Mouse (Mus musculus) midbrain, embryonic 15.5 days (tissue): ENCODE measurements around the gene Rock2. TPM values are rescaled to one million over a fixed set of nuclear protein-coding genes. Genes with fewer than 3 reads are reported as not detected.
A peak's percentile ranks its signal among the peaks of the same experiment; 100 is the strongest.

Experiments used
- ATAC-seq: fragments of 200-750 bp; cut with Nextera tagmentation; replicated peaks from 2 replicates; pipeline ENCODE4 v1.8.0; 2017; ENCODE audit warnings: moderate TSS enrichment
- H3K27ac ChIP-seq: fragments of 300-500 bp; sonication (generic); 2 replicates; pipeline ENCODE4 v1.5.1; 2015; ENCODE audit warnings: mild to moderate bottlenecking, inconsistent platforms
- H3K27me3 ChIP-seq: fragments of 300-500 bp; sonication (generic); replicated peaks from 2 replicates; pipeline ENCODE4 v1.6.1; 2015; ENCODE audit warnings: inconsistent platforms
- H3K36me3 ChIP-seq: fragments of 300-500 bp; sonication (generic); replicated peaks from 2 replicates; pipeline ENCODE4 v1.6.1; 2015; ENCODE audit warnings: inconsistent platforms
- H3K4me1 ChIP-seq: fragments of 300-500 bp; sonication (generic); 2 replicates; pipeline ENCODE4 v1.6.1; 2015; ENCODE audit warnings: inconsistent platforms
- H3K4me2 ChIP-seq: fragments of 300-500 bp; sonication (generic); 2 replicates; pipeline ENCODE4 v1.6.1; 2015; ENCODE audit warnings: inconsistent platforms, mild to moderate bottlenecking, moderate library complexity
- H3K4me3 ChIP-seq: fragments of 300-500 bp; sonication (generic); 2 replicates; pipeline ENCODE4 v1.5.1; 2015; ENCODE audit warnings: mild to moderate bottlenecking, inconsistent platforms
- H3K9ac ChIP-seq: fragments of 300-500 bp; sonication (generic); 2 replicates; pipeline ENCODE4 v1.6.1; 2015; ENCODE audit warnings: mild to moderate bottlenecking, inconsistent platforms
- H3K9me3 ChIP-seq: fragments of 300-500 bp; sonication (generic); 2 replicates; pipeline ENCODE4 v1.6.1; 2016; ENCODE audit warnings: inconsistent platforms
- WGBS: fragments of 180-500 bp; shearing (Covaris S2); methylation state at CpG from one replicate; pipeline ENCODE4 v1.1.7; 2015; ENCODE audit warnings: mixed read lengths; 5-methylcytosine and 5-hydroxymethylcytosine counted together
- polyA plus RNA-seq: library from polyadenylated mRNA; unstranded; fragments of >200 nt; fragmentation: Nextera tagmentation; extraction: Ambion mirVana; gene quantifications from 2 replicates; pipeline ENCODE4 v1.2.1, GENCODE M21; 2015

Rock2 gene
- polyA plus RNA-seq, result 14.9 and 15.6 TPM in 2 replicates

DNA sequence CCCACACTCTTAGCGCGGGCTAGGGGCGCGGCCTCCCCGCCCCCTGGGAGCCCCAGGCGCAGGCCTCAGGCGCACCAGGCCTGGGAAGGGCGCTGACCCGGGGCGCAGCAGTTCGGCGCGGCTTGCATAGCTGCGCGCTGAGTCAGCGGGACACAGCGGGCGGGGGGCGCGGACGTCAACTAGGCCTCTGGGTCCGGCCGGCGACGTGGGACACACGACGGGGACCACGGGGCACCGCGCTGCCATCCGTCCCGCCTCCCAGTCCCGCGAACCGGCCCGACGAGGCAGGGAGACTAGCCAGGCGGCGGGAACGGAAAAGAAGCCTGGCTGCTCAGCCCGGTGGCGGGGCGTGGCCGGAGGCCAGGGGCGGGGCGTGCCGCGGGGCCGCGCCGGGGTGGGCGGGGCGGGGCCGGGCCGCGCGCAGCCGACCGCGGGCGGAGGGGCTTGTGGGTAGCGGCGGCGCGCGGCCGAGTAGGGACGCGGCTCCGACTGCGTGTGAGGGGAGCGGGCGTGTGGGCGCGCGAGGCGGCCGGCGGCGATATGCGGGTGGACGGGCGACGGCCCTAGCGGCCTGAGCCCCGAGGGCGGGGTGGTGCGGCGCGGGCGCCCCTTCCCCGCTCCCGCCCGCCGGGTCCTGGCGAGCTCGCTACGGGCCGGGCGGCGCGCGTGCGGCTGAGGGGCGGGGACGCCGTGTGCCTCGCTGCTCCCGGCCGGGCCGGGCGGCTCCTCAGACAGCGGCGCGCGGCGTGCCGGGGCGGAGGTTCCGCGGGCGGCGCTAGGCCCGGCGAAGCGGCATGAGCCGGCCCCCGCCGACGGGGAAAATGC is at the start of gene Rock2:
TSS of gene Rock2 (plus strand) at position 500 of the 825 bp plus-strand sequence.
- peak within 1 kb of the TSS; percentile 72 for H3K4me3 ChIP-seq
- under 1% methylated on average over 63 of the region's 130 CpGs for WGBS

DNA sequence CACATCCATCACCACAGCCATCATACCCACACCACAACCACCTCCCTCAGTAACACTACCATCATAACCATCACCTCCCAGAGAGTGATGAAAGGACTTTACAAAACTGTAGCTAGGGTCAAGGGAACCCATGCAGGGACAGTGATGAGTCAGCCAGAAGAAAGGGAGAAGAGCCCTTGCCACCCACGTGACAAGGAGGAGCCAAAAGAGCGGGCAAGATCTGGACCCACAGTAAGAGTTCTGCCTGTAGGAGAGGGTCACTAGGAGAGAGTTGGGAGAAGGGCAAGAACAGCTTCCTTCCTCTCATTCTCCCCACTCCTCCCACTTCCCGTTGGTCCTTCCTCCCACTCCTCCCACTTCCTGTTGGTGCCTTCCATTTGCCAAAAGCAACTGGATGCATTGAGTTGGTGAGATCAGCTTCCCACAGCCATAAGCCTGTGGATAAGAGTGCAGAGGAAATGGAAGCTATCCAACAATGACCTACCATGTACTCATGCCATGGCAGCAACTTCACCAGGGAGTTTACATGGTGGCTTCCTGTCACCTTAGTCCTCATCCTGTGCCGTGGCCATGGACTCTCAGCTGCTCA is 47.4 kb upstream of the Rock2 start:
- WGBS, result 90% methylated on average over 4 of the region's 4 CpGs
- H3K9me3 ChIP-seq, result no peaks in the 10 kb centered on the region
- no peak overlapping the region for H3K9ac ChIP-seq
- H3K4me1 ChIP-seq, result no peaks in the 10 kb centered on the region; the same call in 1 of the 2 replicates
- ATAC-seq, result no peak
- H3K27ac ChIP-seq, result no peak overlapping the region
- no peak overlapping the region for H3K4me3 ChIP-seq
- no peaks in the 10 kb centered on the region for H3K27me3 ChIP-seq
- H3K36me3 ChIP-seq, result no peaks in the 10 kb centered on the region
- no peak overlapping the region for H3K4me2 ChIP-seq

More for the DNA sequence above, at the start of gene Rock2:
- ATAC-seq, result peak; percentile 94
- peak within 1 kb of the TSS; percentile 95 for H3K27ac ChIP-seq
- peaks cover 31% of the 10 kb centered on the region for H3K4me1 ChIP-seq
- peak within 1 kb of the TSS; percentile 88 for H3K4me2 ChIP-seq
- peak within 1 kb of the TSS; percentile 79 for H3K9ac ChIP-seq
- no peaks in the 10 kb centered on the region for H3K27me3 ChIP-seq
- no peaks in the 10 kb centered on the region for H3K36me3 ChIP-seq
- no peaks in the 10 kb centered on the region for H3K9me3 ChIP-seq

DNA sequence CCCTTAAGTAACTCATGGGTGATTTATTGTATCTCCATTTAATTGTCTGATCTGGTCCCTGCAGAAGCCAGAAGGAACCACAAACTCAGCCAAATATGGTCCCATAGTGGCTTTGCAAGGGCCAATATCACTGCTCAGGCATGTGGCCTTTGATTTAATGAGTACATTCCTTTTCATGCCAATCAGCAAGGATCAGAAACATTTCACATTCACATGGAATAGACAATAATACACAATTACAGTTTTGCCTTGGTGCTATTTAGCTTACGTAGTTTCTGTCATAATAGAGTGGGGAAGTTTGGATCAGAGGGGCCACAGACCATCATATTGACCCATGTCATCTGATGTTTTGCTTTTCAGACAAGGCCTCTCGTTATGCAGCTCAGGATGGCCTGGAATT is 46.2 kb upstream of the Rock2 start:
- ATAC-seq, result no peak

GRCm38 (mm10) chr12:16849821-16850220 is 44.9 kb upstream of the Rock2 start:
- Histone ChIP-seq H3K9ac (no peak overlapping the region), H3K9me3 (no peaks in the 10 kb centered on the region), H3K4me1 (no peaks in the 10 kb centered on the region; the same call in 1 of the 2 replicates), H3K27me3 (no peaks in the 10 kb centered on the region), H3K4me2 (no peak overlapping the region), H3K27ac (no peak overlapping the region), H3K36me3 (no peaks in the 10 kb centered on the region), H3K4me3 (no peak overlapping the region)
- no peak for ATAC-seq
- WGBS, result 84% methylated on average over 2 of the region's 2 CpGs

More for the DNA sequence above, 46.2 kb upstream of the Rock2 start:
- Histone ChIP-seq H3K9ac (no peak overlapping the region), H3K4me3 (no peak overlapping the region), H3K27me3 (no peaks in the 10 kb centered on the region), H3K27ac (no peak overlapping the region), H3K36me3 (no peaks in the 10 kb centered on the region), H3K9me3 (no peaks in the 10 kb centered on the region), H3K4me1 (no peaks in the 10 kb centered on the region; the same call in 1 of the 2 replicates), H3K4me2 (no peak overlapping the region)
- WGBS, result 90% methylated on average over 2 of the region's 2 CpGs

- Histone ChIP-seq H3K4me1 (peaks cover 7% of the 10 kb centered on the region), H3K36me3 (no peaks in the 10 kb centered on the region), H3K9ac (no peak overlapping the region), H3K9me3 (no peaks in the 10 kb centered on the region), H3K4me3 (no peak overlapping the region), H3K27ac (no peak overlapping the region), H3K4me2 (no peak overlapping the region), H3K27me3 (no peaks in the 10 kb centered on the region)
- WGBS, result 49% methylated on average over 16 of the region's 16 CpGs
- no peak for ATAC-seq
These were observed 44.0 kb upstream of the Rock2 start for GRCm38 (mm10) chr12:16850431-16851375.

GRCm38 (mm10) chr12:16853431-16854165 is 41.1 kb upstream of the Rock2 start:
- Histone ChIP-seq H3K9ac (no peak overlapping the region), H3K36me3 (no peaks in the 10 kb centered on the region), H3K9me3 (0 out of 2 replicates have a peak, but pooled peaks cover 2% of the 10 kb centered on the region), H3K27me3 (no peaks in the 10 kb centered on the region), H3K4me3 (no peak overlapping the region), H3K4me2 (no peak overlapping the region), H3K27ac (no peak overlapping the region), H3K4me1 (peaks cover 21% of the 10 kb centered on the region)
- WGBS, result 83% methylated on average over 11 of the region's 11 CpGs
- no peak for ATAC-seq

GRCm38 (mm10) chr12:16855632-16856305 is 38.9 kb upstream of the Rock2 start:
- H3K27ac ChIP-seq, result peak overlapping the region; percentile 95
- no peak overlapping the region for H3K9ac ChIP-seq
- H3K9me3 ChIP-seq, result 0 out of 2 replicates have a peak, but pooled peaks cover 2% of the 10 kb centered on the region
- H3K4me3 ChIP-seq, result no peak overlapping the region
- H3K4me1 ChIP-seq, result peaks cover 21% of the 10 kb centered on the region
- H3K27me3 ChIP-seq, result no peaks in the 10 kb centered on the region
- peak overlapping the region; percentile 40 for H3K4me2 ChIP-seq
- no peaks in the 10 kb centered on the region for H3K36me3 ChIP-seq
- peak; percentile 98 for ATAC-seq
- WGBS, result 4% methylated on average over 6 of the region's 6 CpGs

- peak; percentile 77 for ATAC-seq
- Histone ChIP-seq H3K9ac (no peak overlapping the region), H3K9me3 (0 out of 2 replicates have a peak, but pooled peaks cover 2% of the 10 kb centered on the region), H3K4me2 (peak overlapping the region; percentile 40), H3K4me1 (peaks cover 21% of the 10 kb centered on the region), H3K27ac (peak overlapping the region; percentile 95), H3K36me3 (no peaks in the 10 kb centered on the region), H3K27me3 (no peaks in the 10 kb centered on the region), H3K4me3 (no peak overlapping the region)
- WGBS, result 21% methylated on average over 2 of the region's 2 CpGs
These were observed 38.4 kb upstream of the Rock2 start for GRCm38 (mm10) chr12:16856306-16856679.

DNA sequence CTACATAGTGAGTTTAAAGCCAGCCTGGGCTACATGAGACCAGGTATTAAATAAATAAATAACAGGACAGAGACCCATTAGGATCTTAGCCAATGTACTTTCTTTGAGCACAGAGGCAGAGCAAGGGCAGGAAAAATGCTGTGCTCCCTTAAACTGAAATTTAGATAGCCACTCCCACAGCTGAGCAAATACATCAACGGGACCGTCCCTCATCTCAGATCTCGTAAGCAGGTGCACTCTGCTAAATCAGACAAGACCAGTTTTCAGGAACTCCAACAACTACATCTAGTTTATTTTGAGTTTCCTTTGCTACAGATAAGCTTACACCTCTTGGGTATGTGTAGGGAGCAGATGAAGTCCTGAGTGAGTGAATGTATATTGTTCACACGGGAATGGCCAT is 36.6 kb upstream of the Rock2 start:
- 79% methylated on average over 4 of the region's 4 CpGs for WGBS
- H3K36me3 ChIP-seq, result no peaks in the 10 kb centered on the region
- no peak overlapping the region for H3K4me2 ChIP-seq
- 0 out of 2 replicates have a peak, but pooled peaks cover 2% of the 10 kb centered on the region for H3K9me3 ChIP-seq
- ATAC-seq, result no peak
- no peaks in the 10 kb centered on the region for H3K27me3 ChIP-seq
- no peak overlapping the region for H3K27ac ChIP-seq
- H3K4me1 ChIP-seq, result peaks cover 21% of the 10 kb centered on the region
- H3K4me3 ChIP-seq, result no peak overlapping the region
- no peak overlapping the region for H3K9ac ChIP-seq

- Histone ChIP-seq H3K9ac (no peak overlapping the region), H3K27ac (no peak overlapping the region), H3K9me3 (0 out of 2 replicates have a peak, but pooled peaks cover 2% of the 10 kb centered on the region), H3K4me3 (no peak overlapping the region), H3K27me3 (no peaks in the 10 kb centered on the region), H3K4me2 (no peak overlapping the region), H3K36me3 (no peaks in the 10 kb centered on the region), H3K4me1 (peaks cover 21% of the 10 kb centered on the region)
- WGBS, result 89% methylated on average over 2 of the region's 2 CpGs
- ATAC-seq, result no peak
These were observed 34.9 kb upstream of the Rock2 start for GRCm38 (mm10) chr12:16859781-16860180.

DNA sequence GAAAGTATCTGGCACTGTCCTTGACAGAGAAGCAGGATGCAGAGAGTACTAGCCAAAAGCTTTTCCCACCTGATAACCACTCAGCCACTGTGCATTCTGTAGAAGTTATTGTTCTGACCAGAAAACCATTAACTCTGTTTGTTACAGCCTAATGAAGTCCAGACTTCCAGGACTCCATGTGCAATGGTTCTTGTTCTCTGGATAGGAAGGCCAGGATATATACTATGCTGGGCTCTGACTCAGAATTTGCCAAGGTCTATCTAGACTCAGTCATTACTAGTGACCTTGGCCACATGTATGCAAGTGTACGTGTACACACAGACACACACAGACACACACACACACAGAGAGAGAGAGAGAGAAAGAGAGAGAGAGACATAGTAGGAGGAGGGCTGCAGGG is 34.2 kb upstream of the Rock2 start:
- no peak overlapping the region for H3K9ac ChIP-seq
- H3K27me3 ChIP-seq, result no peaks in the 10 kb centered on the region
- 0 out of 2 replicates have a peak, but pooled peaks cover 2% of the 10 kb centered on the region for H3K9me3 ChIP-seq
- H3K27ac ChIP-seq, result no peak overlapping the region
- no peak overlapping the region for H3K4me2 ChIP-seq
- H3K4me3 ChIP-seq, result no peak overlapping the region
- H3K36me3 ChIP-seq, result no peaks in the 10 kb centered on the region
- 79% methylated on average over 1 of the region's 1 CpGs for WGBS
- H3K4me1 ChIP-seq, result peaks cover 16% of the 10 kb centered on the region; the same call in 1 of the 2 replicates
- no peak for ATAC-seq
